Mouse (Mus musculus) liver, embryonic 13.5 days (tissue): ENCODE results near the gene P4ha1. TPM values are rescaled to one million over a fixed set of nuclear protein-coding genes. Genes with fewer than 3 reads are reported as not detected.
"Not testable (repeated sequence)": the region's sequence is repeated elsewhere in the genome, so short reads cannot be mapped to it uniquely, and the experiment has no call there.

Experiments
- ATAC-seq: fragments of 200-750 bp; cut with Nextera tagmentation; 2 replicates; pipeline ENCODE4 v1.8.0; 2017; ENCODE audit warnings: low read depth, mild to moderate bottlenecking, moderate number of reproducible peaks, moderate library complexity
- DNase-seq: peaks from one replicate; pipeline ENCODE4 v3.0.0; 2022
- H3K27ac ChIP-seq: fragments of 300-500 bp; sonication (generic); 2 replicates; pipeline ENCODE4 v1.5.1; 2015; ENCODE audit warnings: moderate library complexity, mild to moderate bottlenecking, inconsistent platforms
- H3K27me3 ChIP-seq: fragments of 300-500 bp; sonication (generic); 2 replicates; pipeline ENCODE4 v1.6.1; 2015; ENCODE audit warnings: mild to moderate bottlenecking, inconsistent platforms
- H3K36me3 ChIP-seq: fragments of 300-500 bp; sonication (generic); 2 replicates; pipeline ENCODE4 v1.6.1; 2015; ENCODE audit warnings: mild to moderate bottlenecking, inconsistent platforms
- H3K4me1 ChIP-seq: fragments of 300-500 bp; sonication (generic); replicated peaks from 2 replicates; pipeline ENCODE4 v1.6.1; 2015; ENCODE audit warnings: inconsistent platforms
- H3K4me2 ChIP-seq: fragments of 300-500 bp; sonication (generic); 2 replicates; pipeline ENCODE4 v1.6.1; 2015; ENCODE audit warnings: inconsistent platforms, mild to moderate bottlenecking, moderate library complexity
- H3K4me3 ChIP-seq: fragments of 300-500 bp; sonication (generic); replicated peaks from 2 replicates; pipeline ENCODE4 v1.5.1; 2015; ENCODE audit warnings: mild to moderate bottlenecking, inconsistent platforms
- H3K9ac ChIP-seq: fragments of 300-500 bp; sonication (generic); 2 replicates; pipeline ENCODE4 v1.6.1; 2015; ENCODE audit warnings: mild to moderate bottlenecking, inconsistent platforms
- H3K9me3 ChIP-seq: fragments of 300-500 bp; sonication (generic); replicated peaks from 2 replicates; pipeline ENCODE4 v1.6.1; 2016; ENCODE audit warnings: inconsistent platforms
- WGBS: fragments of 180-500 bp; shearing (Covaris S2); methylation state at CpG from one replicate; pipeline ENCODE4 v1.1.7; 2015; ENCODE audit not compliant: insufficient replicate concordance; 5-methylcytosine and 5-hydroxymethylcytosine counted together
- polyA plus RNA-seq: library from polyadenylated mRNA; unstranded; fragments of >200 nt; fragmentation: Nextera tagmentation; extraction: Ambion mirVana; gene quantifications from 2 replicates; pipeline ENCODE4 v1.2.1, GENCODE M21; 2015

Gene P4ha1
- polyA plus RNA-seq, 1 experiment from 2014 or later = 13.9 TPM

- Histone ChIP-seq H3K36me3 (no peaks in the 10 kb centered on the region), H3K9me3 (no peaks in the 10 kb centered on the region), H3K4me1 (peaks cover 11% of the 10 kb centered on the region), H3K9ac (no peak overlapping the region), H3K4me3 (no peak overlapping the region), H3K4me2 (no peak overlapping the region), H3K27me3 (no peaks in the 10 kb centered on the region), H3K27ac (no peak overlapping the region)
- WGBS = 24% methylated on average over 4 of the region's 4 CpGs
- 0 out of 2 replicates have a peak, but pooled peaks have one; percentile 8 for ATAC-seq
- DNase-seq = peak; percentile 36
These were observed 30.5 kb upstream of the P4ha1 start for GRCm38 (mm10) chr10:59292558-59292957.

GRCm38 (mm10) chr10:59295241-59295811, 27.8 kb upstream of the P4ha1 start:
- Histone ChIP-seq H3K9ac (no peak overlapping the region), H3K4me2 (no peak overlapping the region), H3K36me3 (no peaks in the 10 kb centered on the region), H3K9me3 (no peaks in the 10 kb centered on the region), H3K4me1 (0 out of 2 replicates have a peak, but pooled peaks cover 3% of the 10 kb centered on the region), H3K27me3 (no peaks in the 10 kb centered on the region), H3K27ac (no peak overlapping the region), H3K4me3 (no peak overlapping the region)
- DNase-seq = peak; percentile 59
- no peak for ATAC-seq
- whole genome bisulfite sequencing = 53% methylated on average over 8 of the region's 8 CpGs

GRCm38 (mm10) chr10:59296261-59296660, 26.8 kb upstream of the P4ha1 start:
- Histone ChIP-seq H3K9me3 (no peaks in the 10 kb centered on the region), H3K27ac (no peak overlapping the region), H3K4me2 (no peak overlapping the region), H3K4me3 (no peak overlapping the region), H3K36me3 (no peaks in the 10 kb centered on the region), H3K9ac (no peak overlapping the region), H3K4me1 (0 out of 2 replicates have a peak, but pooled peaks cover 3% of the 10 kb centered on the region), H3K27me3 (no peaks in the 10 kb centered on the region)
- WGBS = 24% methylated on average over 5 of the region's 5 CpGs
- DNase-seq = peak; percentile 52
- 0 out of 2 replicates have a peak, but pooled peaks have one; percentile 40 for ATAC-seq

GRCm38 (mm10) chr10:59302671-59303070, 20.4 kb upstream of the P4ha1 start:
- ATAC-seq = not testable (repeated sequence)
- 79% methylated on average over 12 of the region's 12 CpGs for WGBS

GRCm38 (mm10) chr10:59308993-59309715, 13.9 kb upstream of the P4ha1 start:
- no peaks in the 10 kb centered on the region for H3K4me1 ChIP-seq
- no peaks in the 10 kb centered on the region for H3K36me3 ChIP-seq
- no peak overlapping the region for H3K4me2 ChIP-seq
- DNase-seq = no peak
- no peak overlapping the region for H3K27ac ChIP-seq
- no peaks in the 10 kb centered on the region for H3K9me3 ChIP-seq
- H3K9ac ChIP-seq = no peak overlapping the region
- no peak overlapping the region for H3K4me3 ChIP-seq
- WGBS = 37% methylated on average over 3 of the region's 3 CpGs
- no peaks in the 10 kb centered on the region for H3K27me3 ChIP-seq
- no peak for ATAC-seq

More at GRCm38 (mm10) chr10:59302671-59303070, 20.4 kb upstream of the P4ha1 start:
- H3K4me2 ChIP-seq, H3K9me3 ChIP-seq, H3K9ac ChIP-seq, H3K4me3 ChIP-seq, H3K27ac ChIP-seq, H3K27me3 ChIP-seq, H3K36me3 ChIP-seq, DNase-seq, H3K4me1 ChIP-seq: not testable (repeated sequence)

- Histone ChIP-seq H3K36me3 (no peaks in the 10 kb centered on the region), H3K9ac (no peak overlapping the region), H3K9me3 (no peaks in the 10 kb centered on the region), H3K27me3 (no peaks in the 10 kb centered on the region), H3K4me3 (no peak overlapping the region), H3K27ac (no peak overlapping the region), H3K4me1 (no peaks in the 10 kb centered on the region), H3K4me2 (no peak overlapping the region)
- WGBS = 15% methylated on average over 2 of the region's 2 CpGs
- no peak for DNase-seq
- ATAC-seq = no peak
These were observed 13.0 kb upstream of the P4ha1 start for GRCm38 (mm10) chr10:59310124-59310523.

GRCm38 (mm10) chr10:59310691-59311457, 12.2 kb upstream of the P4ha1 start:
- Histone ChIP-seq H3K4me1 (no peaks in the 10 kb centered on the region), H3K9me3 (no peaks in the 10 kb centered on the region), H3K36me3 (no peaks in the 10 kb centered on the region), H3K27me3 (no peaks in the 10 kb centered on the region), H3K4me3 (no peak overlapping the region), H3K9ac (no peak overlapping the region), H3K4me2 (no peak overlapping the region), H3K27ac (no peak overlapping the region)
- DNase-seq = no peak
- ATAC-seq = no peak
- WGBS = 62% methylated on average over 6 of the region's 6 CpGs

GRCm38 (mm10) chr10:59311881-59312280, 11.2 kb upstream of the P4ha1 start:
- Histone ChIP-seq H3K27ac (no peak overlapping the region), H3K4me3 (no peak overlapping the region), H3K4me1 (no peaks in the 10 kb centered on the region), H3K9me3 (no peaks in the 10 kb centered on the region), H3K36me3 (no peaks in the 10 kb centered on the region), H3K4me2 (no peak overlapping the region), H3K9ac (no peak overlapping the region), H3K27me3 (no peaks in the 10 kb centered on the region)
- ATAC-seq (no peak), DNase-seq (no peak)
- WGBS = 70% methylated on average over 5 of the region's 5 CpGs

- Histone ChIP-seq H3K36me3 (no peaks in the 10 kb centered on the region), H3K4me2 (no peak overlapping the region), H3K9me3 (no peaks in the 10 kb centered on the region), H3K27ac (no peak overlapping the region), H3K4me3 (no peak overlapping the region), H3K9ac (no peak overlapping the region), H3K27me3 (no peaks in the 10 kb centered on the region), H3K4me1 (peaks cover 25% of the 10 kb centered on the region)
- no peak for ATAC-seq
- no peak for DNase-seq
- 70% methylated on average over 3 of the region's 3 CpGs for WGBS
These were observed 2.0 kb upstream of the P4ha1 start for GRCm38 (mm10) chr10:59321112-59321511.

GRCm38 (mm10) chr10:59322271-59322670, 825 bp upstream of the P4ha1 start:
- Histone ChIP-seq H3K4me1 (peaks cover 30% of the 10 kb centered on the region), H3K4me2 (peak overlapping the region; percentile 92), H3K4me3 (peak overlapping the region; percentile 87), H3K36me3 (no peaks in the 10 kb centered on the region), H3K9me3 (no peaks in the 10 kb centered on the region), H3K9ac (peak overlapping the region; percentile 92), H3K27me3 (no peaks in the 10 kb centered on the region), H3K27ac (peak overlapping the region; percentile 90)
- DNase-seq = no peak
- WGBS = 45% methylated on average over 4 of the region's 4 CpGs
- no peak for ATAC-seq

- H3K36me3 ChIP-seq = no peaks in the 10 kb centered on the region
- H3K4me3 ChIP-seq = peak overlapping the region; percentile 87
- peak overlapping the region; percentile 90 for H3K27ac ChIP-seq
- H3K27me3 ChIP-seq = no peaks in the 10 kb centered on the region
- H3K9me3 ChIP-seq = no peaks in the 10 kb centered on the region
- H3K9ac ChIP-seq = peak overlapping the region; percentile 92
- DNase-seq = peak; percentile 71
- 1% methylated on average over 49 of the region's 49 CpGs for WGBS
- peak; percentile 69 for ATAC-seq
- H3K4me1 ChIP-seq = peaks cover 39% of the 10 kb centered on the region
- H3K4me2 ChIP-seq = peak overlapping the region; percentile 92
These were observed 529 bp downstream of the P4ha1 start for GRCm38 (mm10) chr10:59323488-59324161.
